ENCODE assay signal across 11 mouse cellular contexts in genomic region chr2:128240536-128241279, GRCm38 (mm10).
A peak's percentile ranks its signal among the peaks of the same experiment; 100 is the strongest.
DNase-seq lines count a peak whose midpoint lies in the region; ATAC-seq and TF ChIP-seq lines count a peak whose summit lies in the region.
"Had no signal": no experiment of that assay in that cellular context is flagged by ENCODE, and none has a peak within 500 bp of the region (broad histone marks: within the 10 kb centered on the region; RNA-seq: fewer than 3 reads in every experiment).

No protein-coding gene starts in this region.

- no peaks in the 10 kb centered on the region for H3K27me3 ChIP-seq in heart, embryonic 12.5 days (replicated peaks)
- H3K27me3 ChIP-seq in cerebellum, adult 2 months (ENCODE audit: control insufficient read depth, insufficient read depth, low read length) = no peaks in the 10 kb centered on the region
- H3K27me3 ChIP-seq: embryonic facial prominence, embryonic 15.5 days; limb, embryonic 15.5 days had no signal

- whole genome bisulfite sequencing in heart, embryonic 12.5 days = 47% methylated on average over 9 of the region's 9 CpGs
- 85% methylated on average over 9 of the region's 9 CpGs for WGBS in cerebellum, adult 2 months

- no peak for TF ChIP-seq CTCF in cerebellum, adult 2 months (IDR thresholded peaks at IDR 0.05; ENCODE audit: borderline replicate concordance, insufficient read depth, low read depth, low read length)

- no peak overlapping the region for H3K9ac ChIP-seq in heart, embryonic 12.5 days
- H3K9ac ChIP-seq: embryonic facial prominence, embryonic 15.5 days; limb, embryonic 15.5 days had no signal

- H3K4me1 ChIP-seq in heart, embryonic 12.5 days (replicated peaks) = peaks cover 17% of the 10 kb centered on the region
- peaks cover 2% of the 10 kb centered on the region for H3K4me1 ChIP-seq in cerebellum, adult 2 months (ENCODE audit: control insufficient read depth, insufficient read depth, low read length)

- TF ChIP-seq POLR2A in cerebellum, adult 2 months (IDR thresholded peaks at IDR 0.05; ENCODE audit: borderline replicate concordance, insufficient read depth, low read length) = no peak

- no peak for ATAC-seq in heart, embryonic 12.5 days (ENCODE audit: insufficient number of reproducible peaks, low FRiP score)

- H3K9me3 ChIP-seq in heart, embryonic 12.5 days (replicated peaks) = no peaks in the 10 kb centered on the region
- H3K9me3 ChIP-seq: embryonic facial prominence, embryonic 15.5 days; G1E; limb, embryonic 15.5 days had no signal

- no peak overlapping the region for H3K27ac ChIP-seq in heart, embryonic 12.5 days (ENCODE audit: poor library complexity, severe bottlenecking)
- H3K27ac ChIP-seq in cerebellum, adult 2 months (ENCODE audit: insufficient read depth, low read length) = no peak overlapping the region
- H3K27ac ChIP-seq: embryonic facial prominence, embryonic 15.5 days; limb, embryonic 15.5 days had no signal

- H3K4me2 ChIP-seq in heart, embryonic 12.5 days = no peak overlapping the region
- H3K4me2 ChIP-seq: embryonic facial prominence, embryonic 15.5 days; limb, embryonic 15.5 days had no signal

- peak; percentile 35 to 41 for DNase-seq in heart, adult 18-20 months
- DNase-seq in gastrocnemius, postnatal 25 days = peak; percentile 21
- DNase-seq in kidney, postnatal 4 days = peak; percentile 70 to 79
- peak; percentile 76 to 79 for DNase-seq in urinary bladder, adult 18-20 months (ENCODE audit: low spot score in 2 of 2)
- DNase-seq in thymus, postnatal 0 days (ENCODE audit: low spot score) = no peak
- no peak for DNase-seq in cerebellum, postnatal 4 days (ENCODE audit: low spot score in 2 of 2)
- DNase-seq in cerebellum, adult 2 months = no peak

- no peak overlapping the region for H3K4me3 ChIP-seq in heart, embryonic 12.5 days
- H3K4me3 ChIP-seq in cerebellum, adult 2 months (replicated peaks; ENCODE audit: insufficient read depth, low read depth, low read length) = no peak overlapping the region
- H3K4me3 ChIP-seq: embryonic facial prominence, embryonic 15.5 days; limb, embryonic 15.5 days had no signal

- H3K36me3 ChIP-seq in heart, embryonic 12.5 days = no peaks in the 10 kb centered on the region
- H3K36me3 ChIP-seq: embryonic facial prominence, embryonic 15.5 days; G1E; limb, embryonic 15.5 days had no signal

Comparison
In these comparisons a context has a peak if more than half of its experiments do, and no peak if none do; other contexts are left out.
1. DNase-seq: peak in heart, adult 18-20 months (2 of 2), gastrocnemius, postnatal 25 days (single experiment), kidney, postnatal 4 days (2 of 2) and urinary bladder, adult 18-20 months (2 of 2); none in thymus, postnatal 0 days (single experiment), cerebellum, postnatal 4 days (0 of 2) and cerebellum, adult 2 months (0 of 2).